8 mouse cellular contexts compared by ENCODE assay signal in genomic region chr2:173545992-173546703, GRCm38 (mm10). TPM values are rescaled to one million over a fixed set of nuclear protein-coding genes. Genes with fewer than 3 reads are reported as not detected.
DNase-seq lines count a peak whose midpoint lies in the region; ATAC-seq and TF ChIP-seq lines count a peak whose summit lies in the region.

No protein-coding gene starts in this region.

- no peaks in the 10 kb centered on the region for H3K36me3 ChIP-seq in hindbrain, embryonic 16.5 days (ENCODE audit: control insufficient read depth, insufficient read depth, low read length)

- TF ChIP-seq CTCF in Patski (IDR thresholded peaks at IDR 0.05): no peak

- H3K4me3 ChIP-seq in hindbrain, embryonic 16.5 days (ENCODE audit: low read length): no peak overlapping the region

- no peaks in the 10 kb centered on the region for H3K4me1 ChIP-seq in hindbrain, embryonic 16.5 days (ENCODE audit: control insufficient read depth, insufficient read depth, low read depth, low read length)

- 43% methylated on average over 15 of the region's 15 CpGs for WGBS in hindbrain, embryonic 16.5 days

- peak; percentile 46 for ATAC-seq in Patski
- peak; percentile 75 for ATAC-seq in hindbrain, embryonic 16.5 days
- peak; percentile 91 for ATAC-seq in megakaryocyte progenitor cell, adult 5-6 weeks (replicated peaks; ENCODE audit: poor library complexity)

- CTCF ChIA-PET in Patski (lab: Charles Lee): interaction anchor here (0.8 to 2.2 kb wide), 4 partner anchors 317 to 360 kb away, joined by 3 to 8 read pairs (median 4); no protein-coding TSS in a partner anchor

- POLR2A ChIA-PET in Patski (lab: Charles Lee): no interaction called here

- no peak overlapping the region for H3K27ac ChIP-seq in hindbrain, embryonic 16.5 days (ENCODE audit: low read depth, low read length)

- DNase-seq in Patski (ENCODE audit: low read depth, low spot score): no peak
- DNase-seq in cerebellum, postnatal 10 days: peak; percentile 91 to 92
- peak; percentile 80 to 83 for DNase-seq in frontal cortex, postnatal 36 days (ENCODE audit: low spot score in 2 of 2)
- peak; percentile 50 for DNase-seq in left cerebral cortex, adult 11 months (ENCODE audit: low spot score)
- peak; percentile 77 to 88 for DNase-seq in right cerebral cortex, postnatal 10 days (ENCODE audit: low spot score in 2 of 2)
- peak; percentile 39 for DNase-seq in urinary bladder, postnatal 10 days (ENCODE audit: low spot score)

- no peak overlapping the region for H3K9ac ChIP-seq in hindbrain, embryonic 16.5 days (ENCODE audit: low read depth, low read length)

- H3K27me3 ChIP-seq in Patski: peaks cover 3% of the 10 kb centered on the region
- H3K27me3 ChIP-seq in hindbrain, embryonic 16.5 days (replicated peaks; ENCODE audit: control insufficient read depth, insufficient read depth, low read length): peaks cover 2% of the 10 kb centered on the region; the same call in 1 of the 2 replicates

- H3K4me2 ChIP-seq in hindbrain, embryonic 16.5 days (ENCODE audit: low read length): no peak overlapping the region

- no peaks in the 10 kb centered on the region for H3K9me3 ChIP-seq in hindbrain, embryonic 16.5 days (ENCODE audit: control insufficient read depth, low read length)

- in situ Hi-C loops in Patski (cut with MboI; ENCODE audit: low pct_unique_long_range_greater_than_20kb): loop anchor here (5.0 kb wide), 1 partner anchor 354 kb away; no protein-coding TSS in a partner anchor

RNA-seq across cellular contexts. Expression of gene 1700021F07Rik, which starts 23.8 kb away (rescaled TPM):
- not detected for polyA plus RNA-seq in Patski (2021)
- not detected in 2 replicates for polyA plus RNA-seq in hindbrain, embryonic 16.5 days (2015; fragmentation: Nextera tagmentation; extraction: Ambion mirVana)
- not detected in 2 replicates for total RNA-seq in megakaryocyte progenitor cell, adult 5-6 weeks (2015)
- total RNA-seq in megakaryocyte progenitor cell, adult 5-6 weeks (2017): not detected in 2 replicates

RNA-seq across cellular contexts. Expression of gene Ankrd60, which starts 32.0 kb away (rescaled TPM):
- not detected for polyA plus RNA-seq in Patski (2021)
- not detected in 2 replicates for polyA plus RNA-seq in hindbrain, embryonic 16.5 days (2015; fragmentation: Nextera tagmentation; extraction: Ambion mirVana)
- 0.88 TPM in 1 of 2 replicates, not detected in the other for total RNA-seq in megakaryocyte progenitor cell, adult 5-6 weeks (2015)
- total RNA-seq in megakaryocyte progenitor cell, adult 5-6 weeks (2017): not detected in 2 replicates
